Mouse (Mus musculus) midbrain, postnatal 0 days (tissue): ENCODE data around the gene Ano4. TPM values are rescaled to one million over a fixed set of nuclear protein-coding genes. Genes with fewer than 3 reads are reported as not detected.

Experiments used
- ATAC-seq: fragments of 200-750 bp; cut with Nextera tagmentation; 2 replicates; pipeline ENCODE4 v1.8.0; 2017; ENCODE audit warnings: moderate number of reproducible peaks, mild to moderate bottlenecking, moderate TSS enrichment, moderate library complexity; ENCODE audit not compliant: low FRiP score
- DNase-seq: peaks from one replicate; pipeline ENCODE4 v3.0.0-alpha.2; 2015; ENCODE audit warnings: low spot score
- H3K27ac ChIP-seq: fragments of 300-500 bp; sonication (generic); 2 replicates; pipeline ENCODE4 v1.5.1; 2014; ENCODE audit warnings: low read depth, mild to moderate bottlenecking, low read length, mixed read lengths
- H3K27me3 ChIP-seq: fragments of 300-500 bp; sonication (generic); 2 replicates; pipeline ENCODE4 v1.6.1; 2014; ENCODE audit warnings: low read length, control low read depth, mixed read lengths; ENCODE audit not compliant: insufficient read depth
- H3K36me3 ChIP-seq: fragments of 300-500 bp; sonication (generic); 2 replicates; pipeline ENCODE4 v1.6.1; 2014; ENCODE audit warnings: low read length, control low read depth, mixed read lengths; ENCODE audit not compliant: insufficient read depth
- H3K4me1 ChIP-seq: fragments of 300-500 bp; sonication (generic); 2 replicates; pipeline ENCODE4 v1.6.1; 2014; ENCODE audit warnings: mild to moderate bottlenecking, control low read depth, antibody characterized with exemption, low read length, mixed read lengths; ENCODE audit not compliant: insufficient read depth
- H3K4me2 ChIP-seq: fragments of 300-500 bp; sonication (generic); 2 replicates; pipeline ENCODE4 v1.6.1; 2014; ENCODE audit warnings: low read depth, mild to moderate bottlenecking, low read length, mixed read lengths; ENCODE audit not compliant: poor library complexity, severe bottlenecking
- H3K4me3 ChIP-seq: fragments of 300-500 bp; sonication (generic); 2 replicates; pipeline ENCODE4 v1.5.1; 2014; ENCODE audit warnings: low read depth, mild to moderate bottlenecking, low read length, moderate library complexity
- H3K9ac ChIP-seq: fragments of 300-500 bp; sonication (generic); replicated peaks from 2 replicates; pipeline ENCODE4 v1.6.1; 2014; ENCODE audit warnings: mild to moderate bottlenecking, low read length, moderate library complexity, mixed read lengths; ENCODE audit not compliant: poor library complexity, severe bottlenecking
- H3K9me3 ChIP-seq: fragments of 300-500 bp; sonication (generic); 2 replicates; pipeline ENCODE4 v1.6.1; 2016; ENCODE audit warnings: low read length, control low read depth
- CTCF ChIP-seq: IDR thresholded peaks from 2 replicates; pipeline ENCODE4 v1.5.1; 2016; ENCODE audit warnings: antibody characterized with exemption, mild to moderate bottlenecking
- WGBS: fragments of 180-500 bp; shearing (Covaris S2); extraction: QIAGEN DNeasy Blood & Tissue Kit; methylation state at CpG from one replicate; pipeline ENCODE4 v1.1.7; 2014; 5-methylcytosine and 5-hydroxymethylcytosine counted together
- polyA plus RNA-seq: library from polyadenylated mRNA; unstranded; fragments of >200 nt; fragmentation: Nextera tagmentation; extraction: Ambion mirVana; gene quantifications from 2 replicates; pipeline ENCODE4 v1.2.1, GENCODE M21; 2015
- total RNA-seq: library from RNA; depleted of rRNA; stranded (reverse); fragments of >200 nt; gene quantifications from 2 replicates; pipeline ENCODE4 v1.2.3, GENCODE M21; 2014; rRNA removed

The Ano4 gene
- total RNA-seq = 11.3 and 14.7 TPM in 2 replicates
- 5.8 and 6.2 TPM in 2 replicates for polyA plus RNA-seq

- Histone ChIP-seq H3K27me3 (peaks cover 19% of the 10 kb centered on the region), H3K36me3 (no peaks in the 10 kb centered on the region), H3K4me3 (peak within 1 kb of the TSS; percentile 63), H3K27ac (no peak within 1 kb of the TSS), H3K4me2 (peak within 1 kb of the TSS; percentile 96), H3K9ac (peak within 1 kb of the TSS; percentile 64), H3K4me1 (peaks cover 4% of the 10 kb centered on the region; the same call in 1 of the 2 replicates), H3K9me3 (no peaks in the 10 kb centered on the region)
- WGBS = 1% methylated on average over 66 of the region's 70 CpGs
- peak; percentile 79 for ATAC-seq
- peak; percentile 8 for DNase-seq
- TF ChIP-seq CTCF = no peak
Measured at GRCm38 (mm10) chr10:89344491-89345195, at the start of gene Ano4. Ano4 (minus strand) TSS chr10:89344762.

DNA sequence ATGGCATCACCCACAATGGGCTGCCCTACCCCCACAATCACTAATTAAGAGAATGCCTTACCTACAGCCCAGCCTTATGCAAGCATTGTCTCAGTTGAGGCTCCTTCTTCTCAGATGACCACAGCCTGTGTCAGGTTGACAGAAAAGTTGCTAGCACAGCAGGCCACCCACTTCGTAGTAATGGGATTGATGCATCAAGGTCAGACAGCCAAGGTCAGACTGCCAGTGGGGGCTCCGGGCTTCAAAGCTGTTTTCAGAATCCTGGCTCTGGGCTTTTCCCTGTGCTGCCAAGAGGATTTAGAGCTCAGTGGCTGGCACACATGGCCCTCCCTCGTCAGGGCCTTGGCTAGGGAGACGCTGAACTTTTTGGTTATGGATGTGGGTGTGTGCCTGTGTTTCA, 48.1 kb upstream of the Ano4 start:
- no peak for TF ChIP-seq CTCF
- no peak for ATAC-seq
- Histone ChIP-seq H3K27ac (no peak overlapping the region), H3K36me3 (no peaks in the 10 kb centered on the region), H3K9me3 (no peaks in the 10 kb centered on the region), H3K4me2 (no peak overlapping the region), H3K4me1 (no peaks in the 10 kb centered on the region), H3K9ac (no peak overlapping the region), H3K27me3 (no peaks in the 10 kb centered on the region), H3K4me3 (no peak overlapping the region)
- 25% methylated on average over 4 of the region's 4 CpGs for WGBS
- DNase-seq = peak; percentile 51

DNA sequence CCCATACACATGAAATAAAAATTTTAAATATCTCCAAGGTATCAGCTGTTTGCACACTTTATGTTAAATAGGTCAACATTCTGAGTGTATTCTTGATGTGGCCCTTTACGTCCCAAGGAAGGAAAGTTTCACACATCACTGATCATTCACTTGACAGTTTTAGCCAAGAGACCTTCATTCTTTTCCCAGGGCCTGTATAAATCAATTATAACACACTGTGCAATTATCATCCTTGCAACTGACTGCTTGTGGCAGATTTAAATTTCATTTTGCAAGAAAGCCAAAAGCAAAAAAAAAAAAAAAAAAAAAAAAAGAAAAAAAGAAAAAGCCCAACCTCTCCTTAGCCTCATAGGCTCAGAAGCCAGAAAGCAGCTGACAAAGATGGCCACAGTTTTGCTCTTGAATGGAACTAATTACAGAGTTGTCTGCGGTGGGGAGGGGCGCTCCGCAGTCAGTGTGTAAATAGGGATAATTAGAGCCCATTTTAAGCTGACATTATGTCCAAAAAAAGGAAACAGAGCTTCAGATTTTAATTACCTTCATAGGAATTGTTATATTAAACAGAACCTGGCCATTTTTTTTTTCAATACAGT, 47.1 kb upstream of the Ano4 start:
- Histone ChIP-seq H3K4me2 (no peak overlapping the region), H3K27ac (no peak overlapping the region), H3K9ac (no peak overlapping the region), H3K36me3 (no peaks in the 10 kb centered on the region), H3K4me3 (no peak overlapping the region), H3K4me1 (no peaks in the 10 kb centered on the region), H3K9me3 (no peaks in the 10 kb centered on the region), H3K27me3 (no peaks in the 10 kb centered on the region)
- no peak for TF ChIP-seq CTCF
- peak; percentile 37 for DNase-seq
- 77% methylated on average over 4 of the region's 4 CpGs for WGBS
- no peak for ATAC-seq

DNA sequence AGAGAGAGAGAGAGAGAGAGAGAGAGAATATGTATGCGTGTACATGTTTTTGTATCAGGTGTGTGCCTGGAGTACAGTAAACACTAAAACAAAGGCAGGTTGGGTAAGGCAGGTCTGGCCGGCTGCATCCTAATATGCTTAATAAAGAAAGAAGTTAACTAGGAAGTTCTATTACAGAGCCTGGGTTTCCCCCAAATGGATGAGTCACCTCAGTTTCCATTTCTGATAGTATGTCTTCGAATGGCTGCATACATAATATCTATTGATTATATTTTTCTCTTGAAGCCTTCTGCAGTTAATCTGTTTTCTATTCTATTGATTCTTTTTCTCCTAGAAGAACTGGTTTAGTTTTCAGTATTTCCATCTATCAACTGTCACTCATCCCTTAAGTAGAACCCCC, 41.9 kb upstream of the Ano4 start:
- H3K9ac ChIP-seq = no peak overlapping the region
- no peak overlapping the region for H3K27ac ChIP-seq
- H3K36me3 ChIP-seq = no peaks in the 10 kb centered on the region
- H3K4me1 ChIP-seq = no peaks in the 10 kb centered on the region
- no peak overlapping the region for H3K4me2 ChIP-seq
- DNase-seq = no peak
- no peak overlapping the region for H3K4me3 ChIP-seq
- WGBS = 86% methylated on average over 3 of the region's 3 CpGs
- ATAC-seq = no peak
- no peaks in the 10 kb centered on the region for H3K27me3 ChIP-seq
- no peak for TF ChIP-seq CTCF
- no peaks in the 10 kb centered on the region for H3K9me3 ChIP-seq

DNA sequence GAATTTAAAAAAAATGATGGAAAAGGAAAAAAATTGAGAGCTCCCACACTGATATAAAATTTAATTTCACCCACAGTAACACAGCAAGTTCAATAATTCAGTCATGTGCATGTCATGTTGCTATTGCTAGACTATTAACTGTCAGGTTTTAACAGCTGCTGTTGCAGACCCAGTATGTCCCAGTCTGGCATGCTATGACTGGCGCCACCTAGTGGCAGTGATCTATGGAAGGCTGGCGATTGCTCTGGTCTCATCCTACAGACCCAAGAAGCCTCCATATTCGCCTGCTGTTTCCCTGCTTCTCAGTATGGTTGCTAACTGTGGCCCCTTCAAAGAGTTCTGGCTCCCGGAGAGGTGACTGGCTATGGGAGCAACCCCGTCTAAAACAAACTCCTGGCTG, 38.9 kb upstream of the Ano4 start:
- no peaks in the 10 kb centered on the region for H3K4me1 ChIP-seq
- no peak overlapping the region for H3K4me3 ChIP-seq
- no peaks in the 10 kb centered on the region for H3K36me3 ChIP-seq
- no peak overlapping the region for H3K9ac ChIP-seq
- peak; percentile 78 for TF ChIP-seq CTCF
- H3K27ac ChIP-seq = no peak overlapping the region
- ATAC-seq = peak; percentile 49; the same call in 1 of the 2 replicates
- peak; percentile 79 for DNase-seq
- no peak overlapping the region for H3K4me2 ChIP-seq
- no peaks in the 10 kb centered on the region for H3K27me3 ChIP-seq
- H3K9me3 ChIP-seq = no peaks in the 10 kb centered on the region
- WGBS = 7% methylated on average over 5 of the region's 5 CpGs

DNA sequence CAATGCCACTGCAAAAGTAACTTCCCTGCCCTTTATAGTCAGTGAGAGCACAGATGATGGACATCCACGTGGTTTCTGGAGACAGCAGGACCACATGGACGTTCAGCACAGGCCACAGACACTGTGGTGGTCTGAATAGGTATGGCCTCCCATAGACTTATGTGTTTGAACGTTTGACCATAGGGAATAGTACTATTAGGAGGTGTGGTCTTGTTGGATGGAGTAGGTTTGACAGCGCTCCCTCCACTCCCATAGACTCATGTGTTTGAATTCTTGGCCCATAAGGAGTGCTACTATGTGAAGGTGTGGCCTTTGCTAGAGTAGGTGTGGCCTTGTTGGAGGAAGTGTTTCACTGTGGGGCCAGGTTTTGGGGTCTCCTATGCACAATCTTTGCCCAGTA, 33.2 kb upstream of the Ano4 start:
- no peak for DNase-seq
- H3K4me3 ChIP-seq = no peak overlapping the region
- no peak overlapping the region for H3K4me2 ChIP-seq
- ATAC-seq = no peak
- no peaks in the 10 kb centered on the region for H3K4me1 ChIP-seq
- H3K27ac ChIP-seq = no peak overlapping the region
- no peak for TF ChIP-seq CTCF
- 65% methylated on average over 4 of the region's 4 CpGs for WGBS
- H3K27me3 ChIP-seq = no peaks in the 10 kb centered on the region
- no peak overlapping the region for H3K9ac ChIP-seq
- H3K9me3 ChIP-seq = no peaks in the 10 kb centered on the region
- H3K36me3 ChIP-seq = no peaks in the 10 kb centered on the region
